In genomic region chr9:99630071-99630470, GRCm38 (mm10) we compare ENCODE assay signal across 8 mouse cellular contexts. TPM values are rescaled to one million over a fixed set of nuclear protein-coding genes. Genes with fewer than 3 reads are reported as not detected.
DNase-seq lines count a peak whose midpoint lies in the region; ATAC-seq lines count a peak whose summit lies in the region.

No protein-coding gene starts in this region.

- peak overlapping the region; percentile 68 for H3K9ac ChIP-seq in hindbrain, embryonic 15.5 days
- H3K9ac ChIP-seq in liver, embryonic 15.5 days = 0 out of 2 replicates have a peak overlapping the region, but pooled peaks have one; percentile 11

- ATAC-seq in hindbrain, embryonic 15.5 days (ENCODE audit: low FRiP score, low read depth) = peak; percentile 12; the same call in 1 of the 2 replicates
- ATAC-seq in liver, embryonic 15.5 days (ENCODE audit: insufficient read depth) = no peak

- peak; percentile 23 for DNase-seq in adrenal gland, postnatal 14 days
- DNase-seq in adrenal gland, adult 8-10 months = no peak
- DNase-seq in urinary bladder, postnatal 36 days (ENCODE audit: low spot score in 2 of 2) = peak; percentile 11 to 34
- no peak for DNase-seq in urinary bladder, postnatal 4 days (ENCODE audit: low spot score in 2 of 2)
- DNase-seq in left cerebral cortex, adult 11 months (ENCODE audit: low spot score) = no peak
- DNase-seq in c-Kit-positive CD71-positive TER-119-positive erythroid progenitor cells, embryonic 14.5 days (ENCODE audit: low spot score) = no peak

- H3K4me3 ChIP-seq in hindbrain, embryonic 15.5 days = peak overlapping the region; percentile 64
- H3K4me3 ChIP-seq in liver, embryonic 15.5 days (replicated peaks) = peak overlapping the region; percentile 45

- 1% methylated on average over 11 of the region's 11 CpGs for WGBS in hindbrain, embryonic 15.5 days
- WGBS in liver, embryonic 15.5 days (ENCODE audit: insufficient replicate concordance) = 12% methylated on average over 11 of the region's 11 CpGs

- peak overlapping the region; percentile 80 for H3K4me2 ChIP-seq in hindbrain, embryonic 15.5 days
- peak overlapping the region; percentile 64 for H3K4me2 ChIP-seq in liver, embryonic 15.5 days

- H3K27ac ChIP-seq in hindbrain, embryonic 15.5 days (replicated peaks) = peak overlapping the region; percentile 87
- H3K27ac ChIP-seq in liver, embryonic 15.5 days (replicated peaks) = no peak overlapping the region

- peaks cover 33% of the 10 kb centered on the region for H3K4me1 ChIP-seq in hindbrain, embryonic 15.5 days (replicated peaks)
- H3K4me1 ChIP-seq in liver, embryonic 15.5 days (replicated peaks) = peaks cover 11% of the 10 kb centered on the region

- H3K27me3 ChIP-seq in hindbrain, embryonic 15.5 days = no peaks in the 10 kb centered on the region
- H3K27me3 ChIP-seq in liver, embryonic 15.5 days = peaks cover 27% of the 10 kb centered on the region

- H3K36me3 ChIP-seq in hindbrain, embryonic 15.5 days = no peaks in the 10 kb centered on the region
- H3K36me3 ChIP-seq in liver, embryonic 15.5 days (replicated peaks) = no peaks in the 10 kb centered on the region

- no peaks in the 10 kb centered on the region for H3K9me3 ChIP-seq in hindbrain, embryonic 15.5 days
- no peaks in the 10 kb centered on the region for H3K9me3 ChIP-seq in liver, embryonic 15.5 days (replicated peaks)

RNA-seq across cellular contexts. Expression of gene Dzip1l, which starts 0.8 kb away (rescaled TPM):
- total RNA-seq in adrenal gland, postnatal 14 days (2021) = 5.1 TPM in 2 replicates
- 1 to 10 TPM; 4.8 to 6.8 (median 5.1) TPM for total RNA-seq in adrenal gland, adult 8-10 months (2022)
- polyA plus RNA-seq in hindbrain, embryonic 15.5 days (2015; fragmentation: Nextera tagmentation; extraction: Ambion mirVana) = 9.9 and 10.9 TPM in 2 replicates
- 0.78 and 0.89 TPM in 2 replicates for polyA plus RNA-seq in liver, embryonic 15.5 days (2015; fragmentation: Nextera tagmentation; extraction: Ambion mirVana)

RNA-seq across cellular contexts. Expression of gene A4gnt, which starts 17.8 kb away (rescaled TPM):
- total RNA-seq in adrenal gland, postnatal 14 days (2021) = not detected in 2 replicates
- not detected for total RNA-seq in adrenal gland, adult 8-10 months (2022)
- not detected in 2 replicates for polyA plus RNA-seq in hindbrain, embryonic 15.5 days (2015; fragmentation: Nextera tagmentation; extraction: Ambion mirVana)
- not detected in 2 replicates for polyA plus RNA-seq in liver, embryonic 15.5 days (2015; fragmentation: Nextera tagmentation; extraction: Ambion mirVana)

RNA-seq across cellular contexts. Expression of gene Dbr1, which starts 54.5 kb away (rescaled TPM):
- total RNA-seq in adrenal gland, postnatal 14 days (2021) = 15.4 and 15.6 TPM in 2 replicates
- 10 to 100 TPM; 13.4 to 17.3 (median 16.5) TPM for total RNA-seq in adrenal gland, adult 8-10 months (2022)
- 23.0 and 24.2 TPM in 2 replicates for polyA plus RNA-seq in hindbrain, embryonic 15.5 days (2015; fragmentation: Nextera tagmentation; extraction: Ambion mirVana)
- polyA plus RNA-seq in liver, embryonic 15.5 days (2015; fragmentation: Nextera tagmentation; extraction: Ambion mirVana) = 16.0 and 16.3 TPM in 2 replicates

Comparison
In these comparisons a context has a peak if more than half of its experiments do, and no peak if none do; other contexts are left out.
1. DNase-seq: peak in adrenal gland, postnatal 14 days (single experiment) and urinary bladder, postnatal 36 days (2 of 2); none in adrenal gland, adult 8-10 months (single experiment), urinary bladder, postnatal 4 days (0 of 2), left cerebral cortex, adult 11 months (single experiment) and c-Kit-positive CD71-positive TER-119-positive erythroid progenitor cells, embryonic 14.5 days (single experiment).